Mouse (Mus musculus): Measurements from ENCODE around the gene Rfx1. TPM values are rescaled to one million over a fixed set of nuclear protein-coding genes. Genes with fewer than 3 reads are reported as not detected.

Gene Rfx1
- polyA plus RNA-seq, 1 experiment from 2014 or later = 8.5 TPM

GRCm38 (mm10) chr8:84042066-84042947 lies 24.3 kb upstream of the Rfx1 start, which contains the start of gene Il27ra:
Gene Il27ra, minus strand, starts transcription at chr8:84042589.
- 4% methylated on average over 40 of the region's 40 CpGs for WGBS
- peaks cover 93% of the 10 kb centered on the region for H3K27me3 ChIP-seq (ENCODE audit: insufficient read depth, poor library complexity, severe bottlenecking)
- H3K9me3 ChIP-seq = no peaks in the 10 kb centered on the region
- H3K4me3 ChIP-seq = peak within 1 kb of the TSS; percentile 50
- peaks cover 28% of the 10 kb centered on the region for H3K4me1 ChIP-seq (replicated peaks)
- peak; percentile 74 for DNase-seq (ENCODE audit: low spot score)
- peak within 1 kb of the TSS; percentile 26; the same call in 1 of the 2 replicates for H3K27ac ChIP-seq
- no peaks in the 10 kb centered on the region for H3K36me3 ChIP-seq

GRCm38 (mm10) chr8:84042948-84043342 lies 23.7 kb upstream of the Rfx1 start:
- peaks cover 90% of the 10 kb centered on the region for H3K27me3 ChIP-seq (ENCODE audit: insufficient read depth, poor library complexity, severe bottlenecking)
- peaks cover 28% of the 10 kb centered on the region for H3K4me1 ChIP-seq (replicated peaks)
- WGBS = 41% methylated on average over 12 of the region's 12 CpGs
- DNase-seq (ENCODE audit: low spot score) = no peak
- no peaks in the 10 kb centered on the region for H3K36me3 ChIP-seq
- no peaks in the 10 kb centered on the region for H3K9me3 ChIP-seq
- peak overlapping the region; percentile 50; the same call in 1 of the 2 replicates for H3K4me3 ChIP-seq
- no peak overlapping the region for H3K27ac ChIP-seq

GRCm38 (mm10) chr8:84044103-84044502 lies 22.5 kb upstream of the Rfx1 start:
- H3K9me3 ChIP-seq = no peaks in the 10 kb centered on the region
- DNase-seq (ENCODE audit: low spot score) = no peak
- H3K4me3 ChIP-seq = peak overlapping the region; percentile 27
- peaks cover 84% of the 10 kb centered on the region for H3K27me3 ChIP-seq (ENCODE audit: insufficient read depth, poor library complexity, severe bottlenecking)
- no peak overlapping the region for H3K27ac ChIP-seq
- H3K36me3 ChIP-seq = no peaks in the 10 kb centered on the region
- WGBS = 2% methylated on average over 7 of the region's 7 CpGs
- peaks cover 27% of the 10 kb centered on the region for H3K4me1 ChIP-seq (replicated peaks)

- no peaks in the 10 kb centered on the region for H3K36me3 ChIP-seq
- H3K27me3 ChIP-seq (ENCODE audit: insufficient read depth, poor library complexity, severe bottlenecking) = peaks cover 76% of the 10 kb centered on the region
- H3K4me1 ChIP-seq (replicated peaks) = peaks cover 24% of the 10 kb centered on the region
- DNase-seq (ENCODE audit: low spot score) = no peak
- peak within 1 kb of the TSS; percentile 27 for H3K4me3 ChIP-seq
- H3K27ac ChIP-seq = no peak within 1 kb of the TSS
- H3K9me3 ChIP-seq = no peaks in the 10 kb centered on the region
- WGBS = 8% methylated on average over 9 of the region's 9 CpGs
Observed at GRCm38 (mm10) chr8:84044900-84045299, 21.7 kb upstream of the Rfx1 start, which contains the start of gene Rln3. Gene Rln3, minus strand, starts transcription at chr8:84045000.

- WGBS = 79% methylated on average over 3 of the region's 3 CpGs
- Histone ChIP-seq H3K27me3 (ENCODE audit: insufficient read depth, poor library complexity, severe bottlenecking) (peaks cover 60% of the 10 kb centered on the region), H3K36me3 (no peaks in the 10 kb centered on the region), H3K27ac (no peak overlapping the region), H3K4me3 (no peak overlapping the region), H3K9me3 (no peaks in the 10 kb centered on the region), H3K4me1 (replicated peaks) (peaks cover 35% of the 10 kb centered on the region)
- no peak for DNase-seq (ENCODE audit: low spot score)
Observed at GRCm38 (mm10) chr8:84046505-84046904, 20.1 kb upstream of the Rfx1 start.

DNA sequence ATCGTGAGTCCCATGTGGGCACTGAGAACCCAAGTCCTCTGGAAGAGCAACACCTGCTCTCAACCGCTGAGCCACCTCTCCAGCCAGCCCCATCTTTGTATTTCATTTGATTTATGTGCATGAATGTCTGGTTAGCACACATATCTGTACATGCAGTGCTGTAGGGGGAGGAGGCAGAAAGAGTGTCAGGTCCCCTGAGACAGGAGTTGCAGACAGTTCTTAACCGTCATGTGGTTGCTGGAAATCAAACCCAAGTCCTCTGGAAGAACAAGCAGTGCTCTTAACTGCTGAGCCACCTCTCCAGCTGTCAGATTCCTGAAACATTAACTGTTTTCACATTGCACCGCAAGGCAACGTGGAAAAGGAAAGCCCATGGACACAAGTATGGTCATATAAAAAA lies 18.5 kb upstream of the Rfx1 start:
- Histone ChIP-seq H3K4me1 (replicated peaks) (peaks cover 22% of the 10 kb centered on the region), H3K27ac (no peak overlapping the region), H3K9me3 (no peaks in the 10 kb centered on the region), H3K27me3 (ENCODE audit: insufficient read depth, poor library complexity, severe bottlenecking) (peaks cover 43% of the 10 kb centered on the region), H3K36me3 (no peaks in the 10 kb centered on the region), H3K4me3 (no peak overlapping the region)
- WGBS = 80% methylated on average over 5 of the region's 5 CpGs
- DNase-seq (ENCODE audit: low spot score) = no peak

GRCm38 (mm10) chr8:84052746-84053145 lies 13.9 kb upstream of the Rfx1 start:
- Histone ChIP-seq H3K4me1 (replicated peaks) (peaks cover 11% of the 10 kb centered on the region), H3K36me3 (no peaks in the 10 kb centered on the region), H3K4me3 (no peak overlapping the region), H3K27ac (no peak overlapping the region), H3K27me3 (ENCODE audit: insufficient read depth, poor library complexity, severe bottlenecking) (0 out of 2 replicates have a peak, but pooled peaks cover 5% of the 10 kb centered on the region), H3K9me3 (no peaks in the 10 kb centered on the region)
- WGBS = 85% methylated on average over 3 of the region's 3 CpGs
- no peak for DNase-seq (ENCODE audit: low spot score)

- Histone ChIP-seq H3K27me3 (ENCODE audit: insufficient read depth, poor library complexity, severe bottlenecking) (0 out of 2 replicates have a peak, but pooled peaks cover under 1% of the 10 kb centered on the region), H3K9me3 (no peaks in the 10 kb centered on the region), H3K4me1 (replicated peaks) (peaks cover 11% of the 10 kb centered on the region), H3K36me3 (no peaks in the 10 kb centered on the region), H3K27ac (no peak overlapping the region), H3K4me3 (no peak overlapping the region)
- WGBS = 96% methylated on average over 5 of the region's 5 CpGs
- no peak for DNase-seq (ENCODE audit: low spot score)
Observed at GRCm38 (mm10) chr8:84053229-84053628, 13.4 kb upstream of the Rfx1 start.

DNA sequence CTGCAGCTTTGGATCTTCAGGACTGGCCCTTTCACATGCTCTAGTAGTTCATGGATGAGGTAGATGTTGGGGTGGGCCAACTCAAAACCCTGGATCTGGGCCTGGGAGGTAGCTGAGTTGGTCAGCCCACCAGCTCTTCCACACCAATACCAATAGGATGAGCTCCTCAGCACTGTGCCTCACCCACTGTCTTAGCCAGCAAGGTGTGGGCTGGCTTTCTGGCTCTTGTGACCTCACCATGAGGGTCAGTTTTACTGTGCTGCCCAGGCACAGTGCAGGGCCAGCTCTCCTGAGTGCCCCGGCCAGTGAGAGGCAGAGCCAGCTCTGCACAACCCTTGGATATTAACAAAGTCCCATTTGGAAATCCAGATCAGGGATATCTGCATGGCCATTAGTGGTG lies 8.8 kb upstream of the Rfx1 start:
- Histone ChIP-seq H3K9me3 (no peaks in the 10 kb centered on the region), H3K4me1 (replicated peaks) (no peaks in the 10 kb centered on the region), H3K27ac (no peak overlapping the region), H3K4me3 (no peak overlapping the region), H3K27me3 (ENCODE audit: insufficient read depth, poor library complexity, severe bottlenecking) (no peaks in the 10 kb centered on the region), H3K36me3 (no peaks in the 10 kb centered on the region)
- WGBS = 93% methylated on average over 1 of the region's 1 CpGs
- DNase-seq (ENCODE audit: low spot score) = no peak

- no peak overlapping the region for H3K4me3 ChIP-seq
- no peaks in the 10 kb centered on the region for H3K9me3 ChIP-seq
- no peaks in the 10 kb centered on the region for H3K4me1 ChIP-seq (replicated peaks)
- no peak overlapping the region for H3K27ac ChIP-seq
- whole genome bisulfite sequencing = 90% methylated on average over 2 of the region's 2 CpGs
- no peaks in the 10 kb centered on the region for H3K36me3 ChIP-seq
- DNase-seq (ENCODE audit: low spot score) = no peak
- no peaks in the 10 kb centered on the region for H3K27me3 ChIP-seq (ENCODE audit: insufficient read depth, poor library complexity, severe bottlenecking)
Observed at GRCm38 (mm10) chr8:84059226-84059625, 7.4 kb upstream of the Rfx1 start.

- Histone ChIP-seq H3K27me3 (ENCODE audit: insufficient read depth, poor library complexity, severe bottlenecking) (no peaks in the 10 kb centered on the region), H3K4me1 (replicated peaks) (no peaks in the 10 kb centered on the region), H3K27ac (no peak overlapping the region), H3K36me3 (no peaks in the 10 kb centered on the region), H3K4me3 (no peak overlapping the region), H3K9me3 (no peaks in the 10 kb centered on the region)
- WGBS = 84% methylated on average over 2 of the region's 2 CpGs
- DNase-seq (ENCODE audit: low spot score) = no peak
Observed at GRCm38 (mm10) chr8:84060245-84060644, 6.4 kb upstream of the Rfx1 start.

GRCm38 (mm10) chr8:84063861-84064610 lies 2.6 kb upstream of the Rfx1 start:
- 77% methylated on average over 8 of the region's 8 CpGs for WGBS
- H3K4me1 ChIP-seq (replicated peaks) = peaks cover 27% of the 10 kb centered on the region

GRCm38 (mm10) chr8:84065037-84065436 lies 1.6 kb upstream of the Rfx1 start, which contains the start of gene Gm10643:
Gene Gm10643, minus strand, starts transcription at chr8:84065137.
- no peaks in the 10 kb centered on the region for H3K9me3 ChIP-seq
- peak within 1 kb of the TSS; percentile 85 for H3K4me3 ChIP-seq
- 94% methylated on average over 1 of the region's 1 CpGs for WGBS

More at GRCm38 (mm10) chr8:84063861-84064610, 2.6 kb upstream of the Rfx1 start:
- Histone ChIP-seq H3K4me3 (no peak overlapping the region), H3K27ac (no peak overlapping the region), H3K9me3 (no peaks in the 10 kb centered on the region), H3K36me3 (no peaks in the 10 kb centered on the region), H3K27me3 (ENCODE audit: insufficient read depth, poor library complexity, severe bottlenecking) (no peaks in the 10 kb centered on the region)
- DNase-seq (ENCODE audit: low spot score) = no peak

More at GRCm38 (mm10) chr8:84065037-84065436, 1.6 kb upstream of the Rfx1 start, which contains the start of gene Gm10643:
- no peaks in the 10 kb centered on the region for H3K36me3 ChIP-seq
- no peak for DNase-seq (ENCODE audit: low spot score)
- H3K27me3 ChIP-seq (ENCODE audit: insufficient read depth, poor library complexity, severe bottlenecking) = no peaks in the 10 kb centered on the region
- H3K27ac ChIP-seq = peak within 1 kb of the TSS; percentile 92
- peaks cover 37% of the 10 kb centered on the region for H3K4me1 ChIP-seq (replicated peaks)
